Mouse (Mus musculus): ENCODE data around the gene Ankrd13d. TPM values are rescaled to one million over a fixed set of nuclear protein-coding genes. Genes with fewer than 3 reads are reported as not detected.

Ankrd13d gene
- 1 to 10 TPM; 1.0 to 1.4 TPM for total RNA-seq (2021)
- long read RNA-seq, experiment 1, partial matches to known transcripts, result 2 of 3 reads
- long read RNA-seq, experiment 1, other reads (novel, unspliced or antisense), result 0 of 3 reads
- long read RNA-seq, experiment 2, partial matches to known transcripts, result 1 of 1 reads
- long read RNA-seq, experiment 2, other reads (novel, unspliced or antisense), result 0 of 1 reads

- intact Hi-C loops (cut with DNase I), result loop anchor here (1.0 kb wide), 1 partner anchor 24 kb away; no protein-coding TSS in a partner anchor
Measured at GRCm38 (mm10) chr19:4282898-4283553, at the start of gene Ankrd13d. Ankrd13d (minus strand) TSS chr19:4283137.

GRCm38 (mm10) chr19:4332653-4333052, 49.7 kb upstream of the Ankrd13d start:
- DNase-seq, result peak; percentile 44 to 57
- intact Hi-C loops (cut with DNase I), result loop anchor here (5.0 kb wide), 1 partner anchor 65 kb away; the partner anchor contains the start of gene Kdm2a

More at GRCm38 (mm10) chr19:4282898-4283553, at the start of gene Ankrd13d:
- peak; percentile 84 to 88 for DNase-seq

DNA sequence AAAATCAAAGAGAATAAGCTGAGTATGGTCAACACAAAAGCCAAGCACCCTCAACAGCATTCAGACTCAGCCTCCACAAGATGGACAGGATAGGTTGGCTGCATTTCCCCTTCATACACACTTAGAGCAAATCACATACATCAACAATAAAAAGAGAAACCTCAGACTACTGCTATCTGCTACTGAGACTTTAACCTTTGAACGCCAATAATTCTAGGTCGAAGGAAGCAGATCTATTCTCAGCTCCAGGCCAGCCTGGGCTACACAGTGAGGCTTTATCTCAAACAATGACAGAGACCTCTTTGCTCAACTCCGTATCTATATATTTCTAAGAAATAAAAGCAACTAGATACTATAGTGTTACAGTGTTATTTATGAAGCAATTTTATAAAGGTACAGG, 48.3 kb upstream of the Ankrd13d start:
- no peak for DNase-seq
- intact Hi-C loops (cut with DNase I), result loop anchor here (5.0 kb wide), 1 partner anchor 66 kb away; the partner anchor contains the start of gene Kdm2a

- DNase-seq, result no peak
- intact Hi-C loops (cut with DNase I), result loop anchor here (5.0 kb wide), 1 partner anchor 67 kb away; the partner anchor contains the start of gene Kdm2a
Measured at GRCm38 (mm10) chr19:4330603-4331002, 47.7 kb upstream of the Ankrd13d start.

DNA sequence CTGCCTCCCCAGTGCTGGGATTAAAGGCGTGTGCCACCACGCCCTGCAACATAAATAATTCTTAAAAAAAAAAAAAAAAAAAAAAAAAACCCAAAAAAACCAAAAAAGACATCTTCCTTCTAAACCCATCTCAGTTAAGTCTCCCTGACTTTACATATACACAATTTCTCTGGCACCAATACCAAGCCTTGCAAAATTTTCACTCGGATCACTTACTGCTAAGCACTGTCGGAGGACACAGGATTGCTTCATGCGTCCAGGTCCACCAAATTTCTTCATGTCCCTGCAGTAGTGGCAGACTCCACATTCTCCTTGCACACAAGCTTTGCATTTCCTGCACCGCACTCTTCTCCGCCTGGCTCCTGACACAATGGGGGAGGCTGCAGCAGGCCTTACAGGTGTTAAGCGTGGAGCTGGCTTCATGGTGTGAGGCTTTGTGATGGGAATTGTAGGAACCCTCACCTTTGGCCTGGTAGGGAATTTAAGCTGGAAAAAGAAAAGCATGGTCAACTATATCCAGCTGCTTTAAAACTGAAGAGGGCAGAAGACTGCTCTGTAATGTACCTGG, 45.9 kb upstream of the Ankrd13d start:
- intact Hi-C loops (cut with DNase I), result no loop called here
- no peak for DNase-seq

GRCm38 (mm10) chr19:4326881-4327280, 43.9 kb upstream of the Ankrd13d start:
- no peak for DNase-seq
- intact Hi-C loops (cut with DNase I), result no loop called here

DNA sequence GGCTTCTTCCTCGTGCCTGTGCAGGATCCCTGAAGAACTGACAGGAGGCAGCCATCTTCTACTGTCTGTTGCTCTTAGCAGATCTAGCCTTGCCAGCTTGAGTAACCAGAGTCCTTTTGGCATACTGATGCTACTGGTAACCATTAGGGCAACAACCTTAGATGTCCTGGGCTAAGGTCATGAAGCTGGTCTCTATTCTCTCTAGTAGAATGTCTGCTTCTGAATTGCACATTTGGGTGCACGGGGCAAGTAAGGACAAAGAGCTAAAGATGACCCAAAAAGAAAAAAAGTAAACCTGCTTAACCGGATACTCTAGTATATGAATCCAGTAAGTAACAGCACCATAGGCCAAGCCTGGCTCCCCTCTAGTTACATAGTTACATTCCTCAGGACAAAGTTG, 43.2 kb upstream of the Ankrd13d start:
- no peak for DNase-seq
- intact Hi-C loops (cut with DNase I), result no loop called here

- no peak for DNase-seq
- intact Hi-C loops (cut with DNase I), result no loop called here
Measured at GRCm38 (mm10) chr19:4322134-4322533, 39.2 kb upstream of the Ankrd13d start.

- DNase-seq, result no peak
- intact Hi-C loops (cut with DNase I), result no loop called here
Measured at GRCm38 (mm10) chr19:4321622-4322021, 38.7 kb upstream of the Ankrd13d start.

DNA sequence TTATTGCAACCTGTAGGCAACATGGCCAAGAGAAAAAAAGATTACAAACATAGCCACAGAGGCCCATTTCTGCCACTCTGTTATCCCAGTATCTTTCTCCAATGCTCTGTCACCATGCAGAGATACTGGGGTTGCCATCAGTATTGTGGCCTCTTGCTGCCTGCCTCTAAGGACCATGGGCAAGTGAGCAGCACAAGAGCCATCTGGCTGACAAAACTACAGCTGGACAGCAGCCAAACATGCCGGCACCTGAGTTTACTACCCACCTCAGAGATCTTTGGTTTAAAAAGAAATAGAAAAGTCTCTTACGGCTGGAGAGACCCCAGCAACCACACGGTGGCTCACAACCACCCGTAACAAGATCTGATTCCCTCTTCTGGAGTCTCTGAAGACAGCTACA, 36.3 kb upstream of the Ankrd13d start:
- DNase-seq, result no peak
- intact Hi-C loops (cut with DNase I), result no loop called here

- intact Hi-C loops (cut with DNase I), result no loop called here
Measured at GRCm38 (mm10) chr19:4317181-4317580, 34.2 kb upstream of the Ankrd13d start.

GRCm38 (mm10) chr19:4315223-4315944, 32.4 kb upstream of the Ankrd13d start:
- intact Hi-C loops (cut with DNase I), result no loop called here
- DNase-seq, result peak in 1 of 2 experiments; percentile 56

More at GRCm38 (mm10) chr19:4317181-4317580, 34.2 kb upstream of the Ankrd13d start:
- no peak for DNase-seq

DNA sequence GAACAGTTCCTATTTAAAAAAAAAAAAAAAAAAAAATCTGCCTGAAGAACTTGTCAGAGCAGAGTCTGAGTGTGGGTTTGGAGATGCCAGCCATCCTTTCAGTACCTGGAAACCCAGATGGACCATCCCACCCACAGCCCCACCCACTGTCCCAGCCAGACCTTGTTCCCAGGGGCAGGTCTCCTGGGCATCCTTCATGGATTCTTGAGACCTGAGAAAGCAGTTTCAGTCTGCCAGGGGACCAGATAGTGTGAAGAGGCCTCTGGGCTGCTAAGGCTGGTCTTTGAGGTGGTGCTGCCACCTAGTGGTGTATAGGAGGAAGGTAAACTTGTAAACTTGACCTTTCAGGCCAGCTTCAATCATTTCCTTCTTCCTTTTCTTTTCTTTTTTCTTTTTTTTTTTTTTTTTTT, 26.8 kb upstream of the Ankrd13d start:
- peak; percentile 66 to 69 for DNase-seq
- intact Hi-C loops (cut with DNase I), result loop anchor here (1.0 to 5.0 kb wide), 2 partner anchors 51 to 102 kb away; no protein-coding TSS in a partner anchor

DNA sequence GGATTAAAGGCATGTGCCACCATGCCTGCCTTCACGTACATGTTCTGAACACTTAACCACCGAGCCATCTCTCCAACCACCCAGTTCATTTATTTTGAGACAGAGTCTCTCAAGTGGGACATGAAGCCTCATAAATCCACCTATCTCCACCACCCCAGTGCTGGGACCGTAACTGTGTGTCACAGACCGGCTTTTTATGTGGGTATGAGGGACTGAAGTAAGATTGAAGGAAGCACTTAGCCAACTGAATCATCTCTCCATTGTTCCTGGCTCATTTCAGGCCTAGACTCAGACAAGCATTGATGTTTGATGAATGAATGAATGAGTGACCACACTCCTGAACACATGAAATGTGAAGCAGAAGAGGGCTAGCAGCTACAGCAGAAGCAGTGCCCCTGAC, 26.4 kb upstream of the Ankrd13d start:
- DNase-seq, result no peak
- intact Hi-C loops (cut with DNase I), result loop anchor here (1.0 kb wide), 1 partner anchor 51 kb away; no protein-coding TSS in a partner anchor

- DNase-seq, result peak; percentile 88 to 91
- intact Hi-C loops (cut with DNase I), result no loop called here
Measured at GRCm38 (mm10) chr19:4306190-4306577, 23.2 kb upstream of the Ankrd13d start, which contains the start of gene Grk2. Grk2 (minus strand) TSS chr19:4306222.

GRCm38 (mm10) chr19:4305491-4306189, 22.7 kb upstream of the Ankrd13d start:
- intact Hi-C loops (cut with DNase I), result no loop called here
- DNase-seq, result peak; percentile 58 to 65

DNA sequence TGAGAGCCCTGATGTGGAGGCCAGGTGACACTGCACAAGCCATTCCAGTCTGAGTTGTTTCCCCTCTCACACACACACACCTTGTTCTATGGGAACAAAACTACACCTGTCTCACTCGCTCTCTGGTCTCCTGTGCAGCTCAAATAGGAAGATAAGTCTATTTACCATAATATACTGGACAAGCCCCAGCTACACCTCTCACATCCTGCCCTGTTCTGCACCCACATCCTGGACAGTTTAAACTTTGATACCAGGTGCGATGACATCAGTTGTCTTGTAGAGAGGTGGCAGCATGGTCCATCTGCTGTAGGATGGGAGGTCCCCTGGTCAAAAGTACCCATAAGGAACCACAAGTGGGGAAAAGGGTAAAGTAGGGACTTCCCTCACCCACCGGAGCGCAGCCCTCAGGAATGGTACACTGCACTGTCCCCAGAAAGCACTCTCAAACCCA, 22.0 kb upstream of the Ankrd13d start:
- intact Hi-C loops (cut with DNase I), result no loop called here
- no peak for DNase-seq

- intact Hi-C loops (cut with DNase I), result no loop called here
Measured at GRCm38 (mm10) chr19:4304251-4304821, 21.4 kb upstream of the Ankrd13d start.

GRCm38 (mm10) chr19:4303640-4303995, 20.7 kb upstream of the Ankrd13d start:
- DNase-seq, result no peak
- intact Hi-C loops (cut with DNase I), result no loop called here

More at GRCm38 (mm10) chr19:4304251-4304821, 21.4 kb upstream of the Ankrd13d start:
- DNase-seq, result no peak
